Mouse (Mus musculus) forebrain, embryonic 13.5 days (tissue): Measurements from ENCODE around the gene D430019H16Rik. TPM values are rescaled to one million over a fixed set of nuclear protein-coding genes. Genes with fewer than 3 reads are reported as not detected.

Source experiments
- ATAC-seq: fragments of 200-750 bp; cut with Nextera tagmentation; 2 replicates; pipeline ENCODE4 v1.8.0; 2017
- H3K27ac ChIP-seq: fragments of 300-500 bp; sonication (generic); 2 replicates; pipeline ENCODE4 v1.5.1; 2015; ENCODE audit warnings: inconsistent platforms, mild to moderate bottlenecking, moderate library complexity
- H3K27me3 ChIP-seq: fragments of 300-500 bp; sonication (generic); 2 replicates; pipeline ENCODE4 v1.6.1; 2015; ENCODE audit warnings: mild to moderate bottlenecking, inconsistent platforms
- H3K36me3 ChIP-seq: fragments of 300-500 bp; sonication (generic); 2 replicates; pipeline ENCODE4 v1.6.1; 2015; ENCODE audit warnings: mild to moderate bottlenecking, inconsistent platforms; ENCODE audit not compliant: poor library complexity, severe bottlenecking
- H3K4me1 ChIP-seq: fragments of 300-500 bp; sonication (generic); 2 replicates; pipeline ENCODE4 v1.6.1; 2015; ENCODE audit warnings: inconsistent platforms
- H3K4me2 ChIP-seq: fragments of 300-500 bp; sonication (generic); 2 replicates; pipeline ENCODE4 v1.6.1; 2015; ENCODE audit warnings: inconsistent platforms, mild to moderate bottlenecking, moderate library complexity
- H3K4me3 ChIP-seq: fragments of 300-500 bp; sonication (generic); 2 replicates; pipeline ENCODE4 v1.5.1; 2015; ENCODE audit warnings: mild to moderate bottlenecking, inconsistent platforms
- H3K9ac ChIP-seq: fragments of 300-500 bp; sonication (generic); 2 replicates; pipeline ENCODE4 v1.6.1; 2015; ENCODE audit warnings: mild to moderate bottlenecking, inconsistent platforms
- H3K9me3 ChIP-seq: fragments of 300-500 bp; sonication (generic); replicated peaks from 2 replicates; pipeline ENCODE4 v1.6.1; 2016; ENCODE audit warnings: inconsistent platforms
- WGBS: fragments of 180-500 bp; shearing (Covaris S2); methylation state at CpG from one replicate; pipeline ENCODE4 v1.1.7; 2015; 5-methylcytosine and 5-hydroxymethylcytosine counted together
- polyA plus RNA-seq: library from polyadenylated mRNA; unstranded; fragments of >200 nt; fragmentation: Nextera tagmentation; extraction: Ambion mirVana; gene quantifications from 2 replicates; pipeline ENCODE4 v1.2.1, GENCODE M21; 2015

Gene D430019H16Rik
- polyA plus RNA-seq, 1 experiment from 2014 or later, result 9.1 TPM

DNA sequence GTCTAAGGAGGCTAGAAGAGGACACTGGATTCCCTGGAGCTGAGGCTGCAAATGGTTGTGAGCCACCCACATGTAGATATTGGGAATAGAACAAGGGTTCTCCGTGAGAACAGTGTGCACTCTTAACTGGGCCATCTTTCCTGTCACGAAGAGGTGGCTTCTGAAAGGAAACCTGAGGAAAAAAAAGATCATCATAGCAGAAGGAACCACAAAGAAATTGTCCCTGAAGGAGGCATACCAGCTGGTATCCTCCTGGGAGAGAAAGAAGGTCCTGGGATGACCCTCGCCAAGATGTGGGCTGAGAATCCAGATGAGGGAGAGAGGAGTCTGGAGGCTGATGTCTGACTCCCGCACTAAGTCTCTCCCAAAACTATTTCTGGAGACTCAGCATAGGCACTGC lies 4.4 kb upstream of the D430019H16Rik start:
- H3K36me3 ChIP-seq, result no peaks in the 10 kb centered on the region
- no peak overlapping the region for H3K27ac ChIP-seq
- H3K4me2 ChIP-seq, result no peak overlapping the region
- no peak for ATAC-seq
- H3K27me3 ChIP-seq, result no peaks in the 10 kb centered on the region
- peaks cover 6% of the 10 kb centered on the region; the same call in 1 of the 2 replicates for H3K4me1 ChIP-seq
- H3K9ac ChIP-seq, result no peak overlapping the region
- 79% methylated on average over 4 of the region's 4 CpGs for WGBS
- no peaks in the 10 kb centered on the region for H3K9me3 ChIP-seq
- H3K4me3 ChIP-seq, result no peak overlapping the region

DNA sequence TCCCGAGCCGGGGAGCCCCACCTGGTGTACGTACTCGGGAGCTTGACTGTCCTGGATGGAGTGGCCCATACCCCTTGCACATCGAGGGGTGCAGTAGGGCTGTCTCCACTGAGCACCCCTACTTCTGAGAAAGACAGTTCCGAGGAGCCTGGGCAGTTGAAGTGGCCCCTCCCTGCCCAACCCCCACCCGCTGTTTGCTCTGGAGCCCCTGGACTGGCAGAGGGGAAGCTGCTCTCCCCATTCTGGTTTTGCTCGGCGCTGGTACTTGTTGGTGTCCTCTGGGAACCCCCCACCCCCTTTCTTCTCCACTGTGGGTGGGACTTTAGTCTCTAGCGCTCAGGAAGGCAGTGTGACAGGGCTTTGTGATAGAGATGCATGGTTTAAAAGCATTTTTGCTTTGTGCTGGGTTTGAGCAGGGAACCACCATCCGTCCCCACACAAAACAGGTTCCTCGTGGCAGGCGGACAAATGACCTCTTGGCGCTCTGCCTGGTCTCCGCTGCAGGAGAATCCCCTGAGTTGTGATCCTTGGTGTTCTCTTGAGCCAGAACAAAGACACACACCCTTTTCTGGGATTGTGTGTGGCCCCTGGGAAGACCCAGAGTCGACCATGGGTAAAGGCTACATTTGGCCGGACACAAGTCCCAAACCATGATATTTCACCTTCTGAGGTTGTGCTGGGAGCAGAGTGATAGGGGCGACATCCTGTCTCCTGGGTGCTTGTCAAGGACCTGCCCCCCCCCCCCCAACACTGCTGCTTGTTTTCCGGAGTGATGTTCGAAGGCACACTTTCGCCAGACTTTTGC lies 804 bp downstream of the D430019H16Rik start:
- Histone ChIP-seq H3K36me3 (no peaks in the 10 kb centered on the region; the same call in 1 of the 2 replicates), H3K27ac (peak overlapping the region; percentile 82), H3K9me3 (no peaks in the 10 kb centered on the region), H3K27me3 (no peaks in the 10 kb centered on the region), H3K4me2 (peak overlapping the region; percentile 78), H3K4me1 (peaks cover 43% of the 10 kb centered on the region), H3K4me3 (peak overlapping the region; percentile 85), H3K9ac (peak overlapping the region; percentile 88)
- 2% methylated on average over 21 of the region's 21 CpGs for WGBS
- ATAC-seq, result peak; percentile 68

DNA sequence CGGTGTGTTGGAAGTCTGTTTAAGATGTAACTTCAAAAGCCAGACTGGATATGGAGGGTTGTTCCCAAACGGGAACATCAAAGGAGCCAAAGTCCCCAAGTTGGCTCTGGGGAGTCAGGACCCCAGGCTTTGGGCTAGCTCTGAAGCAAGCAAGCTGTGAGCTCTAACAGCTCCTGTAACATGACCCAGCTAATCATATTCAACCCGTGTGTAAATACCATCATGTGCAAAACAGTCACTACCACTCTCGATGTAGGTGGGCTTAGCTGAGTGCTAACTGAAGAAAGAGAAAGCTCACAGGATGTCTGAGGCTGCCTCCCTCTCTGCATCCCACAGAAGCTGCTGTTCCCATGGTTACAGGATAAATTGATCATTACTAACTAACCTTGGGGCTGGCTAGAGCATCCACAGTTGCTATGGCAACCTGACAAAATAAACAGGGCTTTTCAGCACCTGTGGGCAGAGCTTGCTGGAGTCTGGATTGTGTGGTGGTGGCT lies 1.5 kb downstream of the D430019H16Rik start:
- Histone ChIP-seq H3K9me3 (no peaks in the 10 kb centered on the region), H3K4me1 (peaks cover 43% of the 10 kb centered on the region), H3K27me3 (no peaks in the 10 kb centered on the region), H3K36me3 (no peaks in the 10 kb centered on the region; the same call in 1 of the 2 replicates), H3K4me2 (peak overlapping the region; percentile 78), H3K9ac (peak overlapping the region; percentile 88), H3K4me3 (peak overlapping the region; percentile 85), H3K27ac (peak overlapping the region; percentile 82)
- ATAC-seq, result peak; percentile 58
- 3% methylated on average over 4 of the region's 4 CpGs for WGBS

DNA sequence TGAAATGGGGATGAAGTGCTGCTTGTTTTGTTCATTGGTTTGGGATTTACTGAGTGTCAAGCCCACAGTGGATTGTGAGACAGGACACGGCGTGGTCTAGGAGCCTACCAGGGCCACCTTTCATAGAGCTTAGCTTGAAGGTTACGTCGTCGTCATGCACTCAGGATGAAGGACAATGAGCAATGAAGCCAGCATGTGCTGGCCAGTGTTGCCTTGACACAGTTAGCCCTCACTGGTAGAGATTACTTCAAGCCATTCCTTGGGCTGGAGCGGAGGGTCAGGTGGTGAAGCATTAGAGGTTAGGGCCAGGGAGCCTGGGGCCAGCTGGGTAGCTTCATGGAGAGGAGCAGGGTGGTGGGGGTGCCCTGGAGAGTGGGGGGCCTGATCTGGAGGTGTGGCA lies 5.1 kb downstream of the D430019H16Rik start:
- 95% methylated on average over 6 of the region's 6 CpGs for WGBS
- Histone ChIP-seq H3K27ac (no peak overlapping the region), H3K27me3 (no peaks in the 10 kb centered on the region), H3K4me3 (no peak overlapping the region), H3K4me2 (no peak overlapping the region), H3K9me3 (no peaks in the 10 kb centered on the region), H3K9ac (no peak overlapping the region), H3K4me1 (peaks cover 37% of the 10 kb centered on the region), H3K36me3 (no peaks in the 10 kb centered on the region; the same call in 1 of the 2 replicates)
- no peak for ATAC-seq

DNA sequence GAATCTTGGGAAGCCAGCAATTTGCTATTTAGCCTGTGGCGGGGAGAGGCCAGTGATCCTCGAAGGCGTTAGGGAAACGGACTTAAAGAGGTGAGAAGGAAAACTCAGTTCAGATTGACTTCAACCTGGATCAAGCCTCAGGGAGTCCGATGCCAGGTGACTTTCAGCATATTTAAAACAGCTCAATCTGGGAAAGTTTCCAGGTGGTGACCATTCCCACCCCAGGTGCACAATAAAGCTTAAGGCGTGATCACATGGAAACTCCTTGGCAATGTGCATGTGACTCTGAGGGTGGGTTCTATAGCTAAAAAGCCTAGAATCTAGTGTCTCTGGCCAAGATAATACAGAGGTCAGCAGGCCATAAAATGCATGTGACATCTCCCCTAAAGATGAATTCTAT lies 7.4 kb downstream of the D430019H16Rik start:
- Histone ChIP-seq H3K27me3 (no peaks in the 10 kb centered on the region), H3K27ac (no peak overlapping the region), H3K36me3 (no peaks in the 10 kb centered on the region; the same call in 1 of the 2 replicates), H3K4me2 (no peak overlapping the region), H3K9ac (no peak overlapping the region), H3K4me1 (peaks cover 22% of the 10 kb centered on the region), H3K4me3 (no peak overlapping the region), H3K9me3 (no peaks in the 10 kb centered on the region)
- 84% methylated on average over 6 of the region's 6 CpGs for WGBS
- no peak for ATAC-seq

DNA sequence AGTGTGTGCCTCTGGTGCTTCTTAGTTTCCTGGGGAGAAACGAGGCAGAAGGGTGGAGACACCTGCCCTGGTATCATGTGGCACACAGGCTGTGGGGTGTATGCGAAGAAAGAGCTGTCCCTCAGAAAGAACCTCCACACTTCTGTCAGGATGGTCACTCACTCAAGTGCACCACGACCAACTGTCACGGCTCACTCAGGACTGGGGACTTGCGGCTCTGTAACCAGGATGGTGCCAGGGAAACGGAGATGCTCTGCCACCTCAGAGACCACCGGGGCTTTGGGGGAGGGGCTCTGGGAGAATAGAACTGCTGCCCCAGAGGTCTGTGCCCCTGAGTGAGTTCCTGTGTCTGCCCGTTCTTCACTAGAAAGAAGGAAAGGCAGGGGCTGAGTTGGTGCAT lies 15.4 kb downstream of the D430019H16Rik start:
- no peak overlapping the region for H3K4me2 ChIP-seq
- no peak for ATAC-seq
- no peak overlapping the region for H3K9ac ChIP-seq
- no peak overlapping the region for H3K27ac ChIP-seq
- WGBS, result 68% methylated on average over 8 of the region's 8 CpGs
- H3K36me3 ChIP-seq, result peaks cover 28% of the 10 kb centered on the region
- no peak overlapping the region for H3K4me3 ChIP-seq
- H3K9me3 ChIP-seq, result no peaks in the 10 kb centered on the region
- H3K27me3 ChIP-seq, result no peaks in the 10 kb centered on the region
- H3K4me1 ChIP-seq, result peaks cover 16% of the 10 kb centered on the region

DNA sequence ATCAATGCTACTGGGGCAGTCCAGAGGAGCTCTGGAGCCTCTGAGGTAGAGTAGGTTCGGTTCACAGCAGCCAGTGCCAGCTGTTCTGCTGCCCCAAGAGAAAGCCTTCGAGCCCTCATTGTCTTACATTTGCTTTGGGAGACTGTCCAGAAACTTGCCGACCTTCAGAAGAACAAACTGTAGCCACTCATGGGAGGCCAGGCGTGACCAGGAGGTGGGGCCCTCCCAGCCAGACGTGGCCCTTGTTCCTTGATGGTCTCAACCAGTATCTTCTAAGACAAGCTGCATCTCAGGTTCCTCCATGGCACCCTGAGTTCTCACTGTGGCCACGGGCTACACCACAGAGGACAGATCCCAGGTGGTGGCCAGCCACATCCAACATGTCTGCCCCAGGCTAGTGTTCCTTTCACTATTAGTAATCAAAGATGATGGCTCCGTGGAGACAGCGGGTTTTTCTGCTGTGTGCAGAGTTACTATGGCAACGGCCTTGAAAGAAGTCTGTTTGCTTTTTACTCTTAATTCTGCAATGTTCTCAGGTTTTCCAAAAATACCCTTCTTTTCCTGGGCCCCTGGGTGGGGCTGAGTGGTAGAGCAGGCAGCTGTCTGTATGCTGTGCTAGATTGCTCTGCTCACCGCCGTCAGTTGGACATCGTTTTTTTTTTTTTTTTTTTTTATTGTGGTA lies 21.7 kb downstream of the D430019H16Rik start:
- Histone ChIP-seq H3K4me1 (peaks cover 6% of the 10 kb centered on the region), H3K36me3 (peaks cover 22% of the 10 kb centered on the region), H3K27ac (no peak overlapping the region), H3K9ac (no peak overlapping the region), H3K4me2 (no peak overlapping the region), H3K27me3 (no peaks in the 10 kb centered on the region), H3K4me3 (no peak overlapping the region), H3K9me3 (no peaks in the 10 kb centered on the region)
- WGBS, result 62% methylated on average over 12 of the region's 12 CpGs
- ATAC-seq, result peak; percentile 44

DNA sequence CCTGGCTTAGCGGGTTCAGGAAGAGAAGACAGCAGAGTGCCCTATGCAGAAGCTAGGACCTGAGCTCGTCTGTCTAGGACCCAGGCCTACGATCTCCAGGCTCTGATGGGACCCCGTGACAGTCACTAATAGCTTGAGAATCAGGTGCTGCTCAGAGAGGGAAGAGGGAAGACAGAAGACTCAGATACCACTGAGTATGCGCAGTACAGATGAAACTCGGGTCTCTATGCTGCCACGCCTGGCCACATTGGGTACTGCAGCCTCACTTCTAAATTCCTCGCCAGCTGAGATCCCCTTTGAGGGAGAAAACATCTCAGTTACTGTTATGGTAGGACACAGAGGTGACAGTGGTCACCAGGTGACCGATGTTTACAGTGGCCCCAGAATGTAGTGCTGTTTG lies 22.8 kb downstream of the D430019H16Rik start:
- Histone ChIP-seq H3K4me3 (no peak overlapping the region), H3K27ac (no peak overlapping the region; the same call in 1 of the 2 replicates), H3K27me3 (no peaks in the 10 kb centered on the region), H3K9ac (no peak overlapping the region), H3K4me1 (peaks cover 6% of the 10 kb centered on the region), H3K36me3 (peaks cover 22% of the 10 kb centered on the region), H3K4me2 (no peak overlapping the region), H3K9me3 (no peaks in the 10 kb centered on the region)
- peak; percentile 51; the same call in 1 of the 2 replicates for ATAC-seq
- 57% methylated on average over 9 of the region's 9 CpGs for WGBS

DNA sequence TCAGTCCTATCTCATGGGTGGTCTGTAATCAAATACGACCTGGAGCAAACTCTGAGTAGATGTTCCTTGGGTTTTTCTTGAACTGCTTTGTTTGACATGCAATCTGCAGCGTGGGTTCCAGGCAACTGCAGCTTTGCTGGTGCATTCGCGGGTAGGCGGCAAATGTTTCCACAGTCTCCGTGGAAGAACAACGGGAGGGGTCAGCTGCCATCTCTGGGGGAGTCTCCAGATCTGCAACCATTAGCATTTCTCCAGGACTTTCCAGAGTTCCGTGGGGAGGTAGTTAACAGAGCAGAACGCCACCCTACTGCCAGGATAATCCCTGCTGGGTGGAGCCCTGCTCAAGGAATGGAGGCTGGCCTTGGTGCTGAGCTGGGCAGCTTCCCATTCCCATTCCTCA lies 23.3 kb downstream of the D430019H16Rik start:
- Histone ChIP-seq H3K9me3 (no peaks in the 10 kb centered on the region), H3K4me3 (no peak overlapping the region), H3K4me2 (no peak overlapping the region), H3K4me1 (peaks cover 6% of the 10 kb centered on the region), H3K36me3 (peaks cover 22% of the 10 kb centered on the region), H3K27ac (no peak overlapping the region), H3K9ac (no peak overlapping the region), H3K27me3 (no peaks in the 10 kb centered on the region)
- 71% methylated on average over 9 of the region's 9 CpGs for WGBS
- no peak for ATAC-seq

DNA sequence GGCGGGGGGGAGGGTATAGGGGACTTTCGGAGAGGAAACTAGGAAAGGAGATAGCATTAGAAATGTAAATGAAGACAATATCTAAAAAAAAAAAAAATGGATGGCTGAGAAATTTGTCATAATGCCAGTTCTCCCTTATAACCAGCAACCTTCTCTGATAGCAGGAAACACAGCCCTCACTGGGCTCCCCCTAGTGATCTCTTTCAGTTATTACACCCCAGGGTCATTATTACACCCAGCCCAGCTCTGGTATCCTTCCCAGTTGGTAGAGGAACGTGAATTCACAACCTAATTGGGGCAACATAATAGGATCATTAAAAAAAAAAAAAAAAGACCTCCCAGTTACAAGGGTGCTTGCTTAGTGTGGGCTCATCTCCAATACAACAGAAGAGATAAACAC lies 29.8 kb downstream of the D430019H16Rik start:
- WGBS, result 53% methylated on average over 3 of the region's 3 CpGs
- Histone ChIP-seq H3K36me3 (peaks cover 12% of the 10 kb centered on the region), H3K9ac (no peak overlapping the region), H3K27me3 (no peaks in the 10 kb centered on the region), H3K4me2 (no peak overlapping the region), H3K9me3 (no peaks in the 10 kb centered on the region), H3K27ac (no peak overlapping the region), H3K4me3 (no peak overlapping the region), H3K4me1 (no peaks in the 10 kb centered on the region)
- peak; percentile 59; the same call in 1 of the 2 replicates for ATAC-seq

DNA sequence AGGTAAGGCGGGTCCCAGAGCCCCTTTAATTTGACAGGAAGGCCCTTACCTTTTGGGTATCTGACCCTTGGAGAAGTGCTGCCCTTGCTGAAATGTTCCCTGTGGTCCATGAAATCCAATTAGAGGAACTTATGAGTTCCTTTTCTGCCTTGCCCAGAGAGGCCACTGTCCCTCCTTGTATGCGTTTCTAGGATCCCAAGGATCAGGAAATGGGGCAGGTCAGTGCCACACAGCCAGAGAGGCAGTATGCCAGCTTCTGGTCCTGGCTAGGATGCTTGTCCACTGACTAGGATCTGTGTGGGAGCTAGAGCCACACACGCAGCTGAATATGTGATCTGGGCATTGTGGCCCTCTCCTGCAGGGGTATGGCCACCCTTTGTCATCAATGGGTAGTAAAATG lies 36.6 kb downstream of the D430019H16Rik start:
- no peak overlapping the region for H3K9ac ChIP-seq
- H3K27ac ChIP-seq, result no peak overlapping the region
- no peak overlapping the region for H3K4me2 ChIP-seq
- no peak for ATAC-seq
- 89% methylated on average over 3 of the region's 3 CpGs for WGBS
- no peaks in the 10 kb centered on the region for H3K4me1 ChIP-seq
- H3K4me3 ChIP-seq, result no peak overlapping the region
- peaks cover 45% of the 10 kb centered on the region for H3K36me3 ChIP-seq
- H3K27me3 ChIP-seq, result no peaks in the 10 kb centered on the region
- no peaks in the 10 kb centered on the region for H3K9me3 ChIP-seq

DNA sequence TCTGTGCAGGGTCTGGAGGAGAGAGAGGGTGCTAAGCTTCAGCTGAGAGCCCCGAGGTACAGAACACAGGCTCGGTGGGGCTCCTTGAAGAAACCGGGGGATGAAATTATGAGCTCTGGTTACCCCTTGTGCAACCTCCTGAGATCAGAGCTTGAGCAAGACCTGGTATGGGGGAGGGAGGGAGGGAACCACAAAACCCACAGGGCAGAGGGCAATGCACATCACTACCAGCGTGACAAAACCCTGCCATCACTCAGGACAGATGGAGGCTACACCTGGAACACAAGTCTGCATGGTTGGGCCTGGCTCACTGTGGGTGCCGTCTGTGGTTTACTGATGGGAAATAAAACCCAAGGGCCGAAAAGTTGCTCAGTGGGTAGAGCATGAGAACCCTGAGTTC lies 37.1 kb downstream of the D430019H16Rik start:
- Histone ChIP-seq H3K4me1 (no peaks in the 10 kb centered on the region), H3K4me2 (no peak overlapping the region), H3K27ac (no peak overlapping the region), H3K9me3 (no peaks in the 10 kb centered on the region), H3K4me3 (no peak overlapping the region), H3K9ac (no peak overlapping the region), H3K27me3 (no peaks in the 10 kb centered on the region), H3K36me3 (peaks cover 45% of the 10 kb centered on the region)
- no peak for ATAC-seq
- 87% methylated on average over 6 of the region's 6 CpGs for WGBS
